Mouse (Mus musculus) midbrain, embryonic 11.5 days (tissue): ENCODE measurements around the gene Olfr605. TPM values are rescaled to one million over a fixed set of nuclear protein-coding genes. Genes with fewer than 3 reads are reported as not detected.
"Not testable (repeated sequence)": the region's sequence is repeated elsewhere in the genome, so short reads cannot be mapped to it uniquely, and the experiment has no call there.

ENCODE experiments used
- ATAC-seq: fragments of 200-750 bp; cut with Nextera tagmentation; 2 replicates; pipeline ENCODE4 v1.8.0; 2017; ENCODE audit warnings: moderate TSS enrichment, moderate library complexity; ENCODE audit not compliant: low FRiP score
- DNase-seq: peaks from one replicate; pipeline ENCODE4 v3.0.0; 2015; ENCODE audit warnings: low spot score; ENCODE audit errors: missing footprints
- H3K27ac ChIP-seq: fragments of 300-500 bp; sonication (generic); 2 replicates; pipeline ENCODE4 v1.5.1; 2014; ENCODE audit warnings: low read depth, low read length
- H3K27me3 ChIP-seq: fragments of 300-500 bp; sonication (generic); 2 replicates; pipeline ENCODE4 v1.6.1; 2014; ENCODE audit warnings: mild to moderate bottlenecking, low read length, moderate library complexity, mixed read lengths; ENCODE audit not compliant: control insufficient read depth, insufficient read depth
- H3K36me3 ChIP-seq: fragments of 300-500 bp; sonication (generic); 2 replicates; pipeline ENCODE4 v1.6.1; 2014; ENCODE audit warnings: mild to moderate bottlenecking, low read length, moderate library complexity, mixed read lengths; ENCODE audit not compliant: control insufficient read depth, insufficient read depth
- H3K4me1 ChIP-seq: fragments of 300-500 bp; sonication (generic); 2 replicates; pipeline ENCODE4 v1.6.1; 2014; ENCODE audit warnings: low read length; ENCODE audit not compliant: control insufficient read depth, insufficient read depth
- H3K4me2 ChIP-seq: fragments of 300-500 bp; sonication (generic); 2 replicates; pipeline ENCODE4 v1.6.1; 2014; ENCODE audit warnings: mild to moderate bottlenecking, moderate library complexity
- H3K4me3 ChIP-seq: fragments of 300-500 bp; sonication (generic); 2 replicates; pipeline ENCODE4 v1.5.1; 2014; ENCODE audit warnings: low read depth, low read length
- H3K9ac ChIP-seq: fragments of 300-500 bp; sonication (generic); 2 replicates; pipeline ENCODE4 v1.6.1; 2014; ENCODE audit warnings: low read length
- H3K9me3 ChIP-seq: fragments of 300-500 bp; sonication (generic); 2 replicates; pipeline ENCODE4 v1.6.1; 2016; ENCODE audit warnings: low read length; ENCODE audit not compliant: control insufficient read depth
- WGBS: fragments of 180-500 bp; shearing (Covaris S2); extraction: QIAGEN DNeasy Blood & Tissue Kit; methylation state at CpG from one replicate; pipeline ENCODE4 v1.1.7; 2014; 5-methylcytosine and 5-hydroxymethylcytosine counted together
- polyA plus RNA-seq: library from polyadenylated mRNA; unstranded; fragments of >200 nt; fragmentation: Nextera tagmentation; extraction: Ambion mirVana; gene quantifications from 2 replicates; pipeline ENCODE4 v1.2.1, GENCODE M21; 2014

Olfr605 gene
- not detected in 2 replicates for polyA plus RNA-seq

- H3K4me1 ChIP-seq, result no peaks in the 10 kb centered on the region
- no peaks in the 10 kb centered on the region for H3K9me3 ChIP-seq
- H3K4me2 ChIP-seq, result no peak within 1 kb of the TSS
- H3K27ac ChIP-seq, result no peak within 1 kb of the TSS
- H3K27me3 ChIP-seq, result no peaks in the 10 kb centered on the region
- no peaks in the 10 kb centered on the region for H3K36me3 ChIP-seq
- H3K4me3 ChIP-seq, result no peak within 1 kb of the TSS
- WGBS, result 90% methylated on average over 1 of the region's 1 CpGs
- ATAC-seq (no peak), DNase-seq (no peak)
- H3K9ac ChIP-seq, result no peak within 1 kb of the TSS
Observed at GRCm38 (mm10) chr7:103445339-103445738, at the start of gene Olfr605. Gene Olfr605 (minus strand): TSS chr7:103445439.

DNA sequence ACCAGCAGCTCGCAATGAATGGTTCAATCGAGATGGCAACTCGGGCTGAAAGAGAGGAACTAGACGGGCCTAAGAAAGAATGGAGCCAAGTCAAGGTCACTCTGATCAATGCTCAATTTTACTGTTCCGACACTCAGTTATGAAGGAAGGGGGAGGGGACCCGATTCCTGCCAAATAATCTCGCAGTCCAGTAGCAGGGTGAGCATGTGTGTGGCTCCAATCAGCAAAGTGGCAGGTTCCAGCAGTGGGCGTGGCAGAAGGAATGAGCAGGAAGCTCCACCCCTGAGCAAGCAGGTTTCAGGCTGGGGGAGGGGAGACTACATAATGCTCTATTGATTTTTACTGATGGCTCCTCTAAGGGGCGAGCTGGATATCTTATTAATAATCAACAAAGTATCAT, 31.9 kb upstream of the Olfr605 start:
- H3K27me3 ChIP-seq, H3K27ac ChIP-seq, H3K4me2 ChIP-seq, H3K4me1 ChIP-seq, DNase-seq, H3K9me3 ChIP-seq, H3K9ac ChIP-seq, ATAC-seq, H3K4me3 ChIP-seq, H3K36me3 ChIP-seq: not testable (repeated sequence)
- WGBS, result 94% methylated on average over 9 of the region's 9 CpGs

DNA sequence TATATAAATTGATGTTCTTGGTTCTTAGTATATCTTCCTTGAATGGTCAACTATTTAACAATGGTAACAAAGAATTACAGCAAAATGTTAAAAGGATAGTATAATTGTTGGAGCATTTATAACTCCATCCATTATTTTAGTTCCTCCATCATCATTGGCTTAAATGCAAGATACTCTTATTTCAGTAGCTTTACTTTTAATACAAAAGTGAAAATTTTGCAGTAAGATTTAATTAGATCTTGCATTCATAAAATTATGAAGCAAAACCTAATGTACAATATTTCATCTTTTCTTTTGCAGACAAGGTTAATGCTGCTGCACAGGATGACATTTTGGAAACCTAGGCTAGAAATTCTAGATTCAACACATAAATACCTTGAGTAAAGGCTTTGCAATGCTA, 24.3 kb upstream of the Olfr605 start, which contains the start of gene Olfr608:
Olfr608 (plus strand) TSS at position 301 of the 400 bp plus-strand sequence.
- Histone ChIP-seq H3K4me2 (no peak within 1 kb of the TSS), H3K27me3 (no peaks in the 10 kb centered on the region), H3K4me1 (no peaks in the 10 kb centered on the region), H3K9me3 (no peaks in the 10 kb centered on the region), H3K9ac (no peak within 1 kb of the TSS), H3K27ac (no peak within 1 kb of the TSS), H3K4me3 (no peak within 1 kb of the TSS), H3K36me3 (no peaks in the 10 kb centered on the region)
- DNase-seq (no peak), ATAC-seq (no peak)

GRCm38 (mm10) chr7:103460590-103460989, 15.4 kb upstream of the Olfr605 start:
- WGBS, result 89% methylated on average over 5 of the region's 5 CpGs
- no peaks in the 10 kb centered on the region for H3K4me1 ChIP-seq
- no peaks in the 10 kb centered on the region for H3K9me3 ChIP-seq
- H3K27ac ChIP-seq, result no peak overlapping the region
- ATAC-seq, result no peak
- H3K27me3 ChIP-seq, result no peaks in the 10 kb centered on the region
- DNase-seq, result no peak
- no peaks in the 10 kb centered on the region for H3K36me3 ChIP-seq
- H3K4me2 ChIP-seq, result no peak overlapping the region
- H3K9ac ChIP-seq, result no peak overlapping the region
- H3K4me3 ChIP-seq, result no peak overlapping the region

GRCm38 (mm10) chr7:103448746-103449145, 3.5 kb upstream of the Olfr605 start, which contains the start of gene Olfr606:
Gene Olfr606 (plus strand): TSS chr7:103449046.
- Histone ChIP-seq H3K4me2 (no peak within 1 kb of the TSS), H3K9me3 (no peaks in the 10 kb centered on the region), H3K36me3 (no peaks in the 10 kb centered on the region), H3K27me3 (no peaks in the 10 kb centered on the region), H3K4me3 (no peak within 1 kb of the TSS), H3K27ac (no peak within 1 kb of the TSS), H3K4me1 (no peaks in the 10 kb centered on the region), H3K9ac (no peak within 1 kb of the TSS)
- ATAC-seq, result no peak
- WGBS, result 96% methylated on average over 2 of the region's 2 CpGs
- DNase-seq, result no peak

- H3K27ac ChIP-seq, H3K9me3 ChIP-seq, DNase-seq, H3K27me3 ChIP-seq, H3K4me1 ChIP-seq, H3K36me3 ChIP-seq, H3K4me2 ChIP-seq, H3K9ac ChIP-seq, H3K4me3 ChIP-seq, ATAC-seq: not testable (repeated sequence)
- 64% methylated on average over 1 of the region's 1 CpGs for WGBS
Observed at GRCm38 (mm10) chr7:103414772-103415171, 30.5 kb downstream of the Olfr605 start, which contains the start of gene Usp17lc. Gene Usp17lc (plus strand): TSS chr7:103415072.

GRCm38 (mm10) chr7:103406521-103407055, 38.7 kb downstream of the Olfr605 start:
- not testable (repeated sequence) for DNase-seq, H3K4me3 ChIP-seq, H3K27ac ChIP-seq, ATAC-seq, H3K9ac ChIP-seq, H3K27me3 ChIP-seq, H3K9me3 ChIP-seq, H3K4me1 ChIP-seq, H3K36me3 ChIP-seq, H3K4me2 ChIP-seq
- 72% methylated on average over 3 of the region's 3 CpGs for WGBS

DNA sequence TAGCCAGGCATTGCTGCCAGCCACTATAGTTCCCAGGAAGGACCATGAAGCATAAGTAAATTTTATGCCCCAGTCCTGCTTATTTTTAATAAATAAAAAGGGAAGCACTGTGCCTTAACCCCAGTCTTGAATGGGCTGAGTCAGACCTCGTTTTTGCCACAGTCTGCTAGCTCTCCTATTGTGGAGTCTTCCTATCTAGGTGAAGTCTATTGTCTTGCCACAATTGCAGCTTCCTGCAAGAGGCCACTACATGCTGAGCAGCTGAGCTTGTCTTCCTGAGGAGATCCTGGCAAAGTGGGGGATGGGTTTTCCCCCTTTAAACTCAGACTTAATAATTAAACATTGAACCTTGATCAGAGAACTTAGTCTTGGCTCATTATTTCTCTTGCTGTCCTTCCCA, 46.3 kb downstream of the Olfr605 start:
- H3K9ac ChIP-seq, result no peak overlapping the region
- H3K4me1 ChIP-seq, result no peaks in the 10 kb centered on the region
- no peaks in the 10 kb centered on the region for H3K27me3 ChIP-seq
- ATAC-seq (no peak), DNase-seq (no peak)
- no peak overlapping the region for H3K4me2 ChIP-seq
- H3K4me3 ChIP-seq, result no peak overlapping the region
- 11% methylated on average over 1 of the region's 1 CpGs for WGBS
- no peaks in the 10 kb centered on the region for H3K9me3 ChIP-seq
- H3K27ac ChIP-seq, result no peak overlapping the region
- H3K36me3 ChIP-seq, result no peaks in the 10 kb centered on the region

DNA sequence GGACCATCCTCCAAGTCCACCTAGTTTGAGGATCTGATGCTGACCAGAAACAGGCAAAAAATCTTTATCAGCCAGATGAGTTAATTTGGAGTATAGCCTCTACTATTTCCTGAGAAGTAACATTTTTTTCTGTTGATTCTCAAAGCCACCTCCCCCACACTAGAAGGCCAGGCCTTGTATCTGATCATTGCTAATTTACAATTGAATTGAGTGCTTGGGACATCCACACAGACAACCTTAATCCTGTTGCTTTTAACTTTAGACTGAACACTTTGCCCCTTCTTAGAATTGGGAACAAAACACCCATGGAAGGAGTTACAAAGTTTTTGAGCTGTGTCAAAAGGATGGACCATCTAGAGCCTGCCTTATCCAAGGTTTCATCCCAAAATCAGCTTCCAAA, 47.5 kb downstream of the Olfr605 start:
- ATAC-seq (no peak), DNase-seq (no peak)
- Histone ChIP-seq H3K36me3 (no peaks in the 10 kb centered on the region), H3K4me1 (no peaks in the 10 kb centered on the region), H3K9me3 (no peaks in the 10 kb centered on the region), H3K27ac (no peak overlapping the region), H3K4me2 (no peak overlapping the region), H3K4me3 (no peak overlapping the region), H3K9ac (no peak overlapping the region), H3K27me3 (no peaks in the 10 kb centered on the region)
